Mouse (Mus musculus) stomach, postnatal 0 days (tissue): ENCODE measurements around the gene Rpn2.

ENCODE experiments used
- CTCF ChIP-seq: IDR thresholded peaks from 2 replicates; pipeline ENCODE4 v1.5.1; 2016; ENCODE audit warnings: antibody characterized with exemption, low read depth, mild to moderate bottlenecking, moderate library complexity
- EP300 ChIP-seq: optimal IDR thresholded peaks from 2 replicates; pipeline ENCODE3; 2016; ENCODE audit warnings: antibody characterized with exemption

- TF ChIP-seq CTCF (no peak), EP300 (no peak)
These were observed 30.7 kb upstream of the Rpn2 start for GRCm38 (mm10) chr2:157248111-157248510.
